Mouse (Mus musculus) left cerebral cortex, postnatal 25 days (tissue): Measurements from ENCODE around the gene 0610012G03Rik. TPM values are rescaled to one million over a fixed set of nuclear protein-coding genes. Genes with fewer than 3 reads are reported as not detected.
A peak's percentile ranks its signal among the peaks of the same experiment; 100 is the strongest.

Source experiments
- DNase-seq, 2 experiments: peaks; one replicate each; pipeline ENCODE4 v3.0.0; 2022; ENCODE audit warnings: low spot score in 2 of 2, mixed read lengths in 1 of 2
- intact Hi-C: fragments of 180-260 bp; cut with DNase I; formaldehyde crosslinking; loops from one replicate; pipeline ENCODE4 v1.15.1; 2025
- microRNA-seq, 2 experiments: library from miRNA; unstranded; fragments of <30 nt; microRNA quantifications; one replicate each; pipeline ENCODE4 v1.2.0; 2022
- total RNA-seq, 2 experiments: library from RNA; stranded (reverse); gene quantifications; 2 replicates each; pipeline ENCODE4 v1.2.3; 2021

Gene 0610012G03Rik
- total RNA-seq, 2 experiments from 2014 or later = 45.3 to 47.3 TPM

GRCm38 (mm10) chr16:31898546-31899326 lies 49.6 kb downstream of the 0610012G03Rik start:
- peak; percentile 87 to 98 for DNase-seq
- intact Hi-C loops = loop anchor here (1.0 kb wide), 2 partner anchors 11 to 22 kb away; no protein-coding TSS in a partner anchor

Small RNA genes lying within 50 kb of the gene (microRNA-seq; reads per million reads assigned to microRNA genes)
- 0 reads per million in 2 experiments for gene Gm26269

Other genes starting within 250 kb of the 0610012G03Rik start
- under 1 TPM; 0.30 to 0.55 TPM for gene Meltf, start 69.7 kb downstream of the 0610012G03Rik start, total RNA-seq
- 10 to 100 TPM; 23.3 to 25.1 TPM for gene Pigz, start 14.6 kb downstream of the 0610012G03Rik start, total RNA-seq
- gene Ncbp2, start within 50 bp of the 0610012G03Rik start, total RNA-seq = 10 to 100 TPM; 50.9 to 53.8 TPM
- gene Senp5, start 54.8 kb upstream of the 0610012G03Rik start, total RNA-seq = 10 to 100 TPM; 45.1 to 46.0 TPM
- 10 to 100 TPM; 25.6 to 26.0 TPM for gene Pak2, start 130.8 kb upstream of the 0610012G03Rik start, total RNA-seq
- gene Pigx, start 151.2 kb upstream of the 0610012G03Rik start, total RNA-seq = 10 to 100 TPM; 23.9 to 27.1 TPM
- 10 to 100 TPM; 74.3 to 74.5 TPM for gene Cep19, start 151.3 kb upstream of the 0610012G03Rik start, total RNA-seq
- gene Nrros, start 217.1 kb upstream of the 0610012G03Rik start, total RNA-seq = 1 to 10 TPM; 7.9 to 8.9 TPM
- gene Bex6, start 231.3 kb upstream of the 0610012G03Rik start, total RNA-seq = not detected